Mouse (Mus musculus) ES-E14 (cell line): ENCODE data around the gene Kmt2b. TPM values are rescaled to one million over a fixed set of nuclear protein-coding genes. Genes with fewer than 3 reads are reported as not detected.
A peak's percentile ranks its signal among the peaks of the same experiment; 100 is the strongest.

Source experiments
- DNase-seq: peaks from one replicate; pipeline ENCODE4 v3.0.0-alpha.2; 2013; ENCODE audit warnings: low read depth, low spot score
- H3K27ac ChIP-seq: 2 replicates; pipeline ENCODE4 v1.5.1; 2012; ENCODE audit warnings: low read depth, mild to moderate bottlenecking, low read length, moderate library complexity, mixed read lengths; ENCODE audit not compliant: poor library complexity, insufficient read depth, severe bottlenecking
- H3K36me3 ChIP-seq: 2 replicates; pipeline ENCODE4 v1.6.1; 2012; ENCODE audit warnings: mild to moderate bottlenecking, low read length, moderate library complexity, mixed read lengths; ENCODE audit not compliant: control insufficient read depth, poor library complexity, insufficient read depth, severe bottlenecking
- H3K4me1 ChIP-seq, 2 experiments: fragments of 150-350 bp in 1 of 2; sonication (generic) in 1 of 2; 2 replicates each; pipeline ENCODE4 v1.6.1; 2012; ENCODE audit warnings: low read length in 2 of 2, mild to moderate bottlenecking in 1 of 2, mixed read lengths in 1 of 2; ENCODE audit not compliant: control insufficient read depth in 2 of 2, insufficient read depth in 2 of 2, poor library complexity in 1 of 2
- H3K4me3 ChIP-seq, 2 experiments: fragments of 150-350 bp in 1 of 2; sonication (generic) in 1 of 2; 2 replicates each; pipeline ENCODE4 v1.5.1; 2012; ENCODE audit warnings: low read length in 2 of 2, low read depth in 1 of 2, mild to moderate bottlenecking in 1 of 2, mixed read lengths in 1 of 2; ENCODE audit not compliant: insufficient read depth in 1 of 2, poor library complexity in 1 of 2, severe bottlenecking in 1 of 2
- H3K9ac ChIP-seq: 2 replicates; pipeline ENCODE4 v1.6.1; 2012; ENCODE audit warnings: low read depth, mild to moderate bottlenecking, low read length, mixed read lengths; ENCODE audit not compliant: poor library complexity, insufficient read depth, severe bottlenecking
- H3K9me3 ChIP-seq: fragments of 150-350 bp; sonication (generic); 2 replicates; pipeline ENCODE4 v1.6.1; 2012; ENCODE audit warnings: low read depth, mild to moderate bottlenecking, low read length; ENCODE audit not compliant: control insufficient read depth, insufficient read depth
- CHD2 ChIP-seq: IDR thresholded peaks from 2 replicates; pipeline ENCODE4 v1.6.1; 2014; ENCODE audit warnings: mild to moderate bottlenecking, low read depth, low read length, inconsistent platforms
- HCFC1 ChIP-seq: IDR thresholded peaks from 2 replicates; pipeline ENCODE4 v1.6.1; 2012; ENCODE audit warnings: low read length, inconsistent platforms, borderline replicate concordance; ENCODE audit not compliant: insufficient read depth
- MAFK ChIP-seq: IDR thresholded peaks from 2 replicates; pipeline ENCODE4 v1.6.1; 2014; ENCODE audit warnings: mild to moderate bottlenecking, low read depth, low read length, inconsistent platforms; ENCODE audit not compliant: insufficient read depth
- ZC3H11A ChIP-seq: IDR thresholded peaks from 2 replicates; pipeline ENCODE4 v1.6.1; 2012; ENCODE audit warnings: low read depth, mild to moderate bottlenecking, inconsistent platforms, low read length, borderline replicate concordance
- ZNF384 ChIP-seq: IDR thresholded peaks from 2 replicates; pipeline ENCODE4 v1.6.1; 2012; ENCODE audit warnings: low read depth, low read length, inconsistent platforms
- in situ Hi-C, 2 experiments: fragments of 600-800 bp; cut with MboI; formaldehyde crosslinking; loops; one replicate each; pipeline ENCODE4 v1.15.1; 2025; ENCODE audit warnings: low sequenced_read_pairs in 2 of 2, inconsistent platforms in 1 of 2; ENCODE audit not compliant: unreplicated experiment in 2 of 2
- total RNA-seq: library from RNA; depleted of rRNA; stranded (reverse); fragments of 300-350 nt; gene quantifications from 2 replicates; pipeline ENCODE4 v1.2.3, GENCODE M21; 2012

The Kmt2b gene
- total RNA-seq, 1 experiment, result 73.7 TPM

- TF ChIP-seq MAFK (no peak), ZNF384 (no peak), ZC3H11A (no peak), HCFC1 (no peak), CHD2 (no peak)
- H3K27ac ChIP-seq, result no peak overlapping the region
- in situ Hi-C loops, result no loop called here
- H3K4me1 ChIP-seq, result peaks cover 0 to 3% of the 10 kb centered on the region in 2 experiments; a peak in 1 of 4 replicates
- peaks cover 86% of the 10 kb centered on the region for H3K36me3 ChIP-seq
- no peaks in the 10 kb centered on the region for H3K9me3 ChIP-seq
- H3K4me3 ChIP-seq, result no peak overlapping the region
- no peak for DNase-seq
- H3K9ac ChIP-seq, result no peak overlapping the region
These were observed 16.1 kb downstream of the Kmt2b start for GRCm38 (mm10) chr7:30572389-30572788.

GRCm38 (mm10) chr7:30567555-30567954 is 21.0 kb downstream of the Kmt2b start:
- no peaks in the 10 kb centered on the region for H3K9me3 ChIP-seq
- DNase-seq, result no peak
- peaks cover 0 to 16% of the 10 kb centered on the region in 2 experiments; a peak in 1 of 4 replicates for H3K4me1 ChIP-seq
- in situ Hi-C loops, result no loop called here
- peaks cover 40% of the 10 kb centered on the region for H3K36me3 ChIP-seq
- H3K4me3 ChIP-seq, result no peak overlapping the region
- TF ChIP-seq ZNF384 (no peak), ZC3H11A (no peak)
- H3K27ac ChIP-seq, result no peak overlapping the region
- no peak overlapping the region for H3K9ac ChIP-seq

- no peak for TF ChIP-seq ZC3H11A
- TF ChIP-seq CHD2, result no peak
- no peak for TF ChIP-seq ZNF384
- TF ChIP-seq HCFC1, result no peak
- no peak for TF ChIP-seq MAFK
- Histone ChIP-seq H3K4me3 (no peak overlapping the region), H3K27ac (no peak overlapping the region), H3K9ac (no peak overlapping the region), H3K4me1 (peaks cover 0 to 16% of the 10 kb centered on the region in 2 experiments; a peak in 1 of 4 replicates), H3K36me3 (peaks cover 30% of the 10 kb centered on the region), H3K9me3 (no peaks in the 10 kb centered on the region)
- no peak for DNase-seq
- in situ Hi-C loops, result no loop called here
These were observed 22.5 kb downstream of the Kmt2b start for GRCm38 (mm10) chr7:30566033-30566432.

GRCm38 (mm10) chr7:30564970-30565571 is 23.5 kb downstream of the Kmt2b start, which contains the start of gene Igflr1:
Gene Igflr1, plus strand, starts transcription at chr7:30565427.
- Histone ChIP-seq H3K4me3 (no peak within 1 kb of the TSS), H3K36me3 (peaks cover 22% of the 10 kb centered on the region)

GRCm38 (mm10) chr7:30563906-30564280 is 24.6 kb downstream of the Kmt2b start:
- peaks cover 4 to 19% of the 10 kb centered on the region in 2 experiments; a peak in 2 of 4 replicates for H3K4me1 ChIP-seq
- peak overlapping the region; percentile 97 to 99 for H3K4me3 ChIP-seq
- in situ Hi-C loops, result no loop called here
- H3K9me3 ChIP-seq, result no peaks in the 10 kb centered on the region
- H3K36me3 ChIP-seq, result peaks cover 10% of the 10 kb centered on the region
- H3K27ac ChIP-seq, result no peak overlapping the region
- no peak for TF ChIP-seq MAFK
- TF ChIP-seq ZC3H11A, result no peak
- no peak for TF ChIP-seq ZNF384
- TF ChIP-seq HCFC1, result no peak
- TF ChIP-seq CHD2, result no peak
- no peak for DNase-seq
- peak overlapping the region; percentile 20; the same call in 1 of the 2 replicates for H3K9ac ChIP-seq

More at GRCm38 (mm10) chr7:30564970-30565571, 23.5 kb downstream of the Kmt2b start, which contains the start of gene Igflr1:
- H3K9me3 ChIP-seq, result no peaks in the 10 kb centered on the region
- H3K4me1 ChIP-seq, result peaks cover 1 to 19% of the 10 kb centered on the region in 2 experiments; a peak in 2 of 4 replicates
- H3K27ac ChIP-seq, result no peak within 1 kb of the TSS
- H3K9ac ChIP-seq, result peak within 1 kb of the TSS; percentile 20; the same call in 1 of the 2 replicates
- TF ChIP-seq ZC3H11A, result no peak
- TF ChIP-seq MAFK, result no peak
- TF ChIP-seq ZNF384, result no peak
- no peak for TF ChIP-seq HCFC1
- no peak for TF ChIP-seq CHD2
- in situ Hi-C loops, result no loop called here
- DNase-seq, result no peak
